Mouse (Mus musculus): ENCODE results near the gene Rin3. TPM values are rescaled to one million over a fixed set of nuclear protein-coding genes. Genes with fewer than 3 reads are reported as not detected.

The Rin3 gene
- total RNA-seq, 4 experiments from 2014 or later, result 2.7 to 5.3 (median 4.9) TPM

DNA sequence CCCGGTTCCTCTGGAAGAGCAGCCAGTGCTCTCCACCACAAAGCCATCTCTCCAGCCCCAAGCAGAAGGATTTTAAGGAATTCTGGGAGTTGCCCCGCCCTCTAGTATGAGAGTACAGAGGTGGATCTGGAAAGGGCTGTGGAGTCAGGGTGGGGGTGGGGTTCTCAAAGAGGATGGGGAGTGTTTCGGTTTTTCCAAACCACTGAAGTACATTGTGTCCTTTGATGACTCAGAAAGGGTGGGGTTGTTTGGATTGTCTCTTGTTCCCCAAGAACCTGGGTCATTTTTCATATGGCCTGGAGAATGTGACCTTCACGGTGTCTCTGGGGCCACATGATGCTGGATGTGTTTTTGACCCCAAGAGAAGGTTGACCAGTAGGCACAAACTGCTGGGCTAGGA is 45.2 kb downstream of the Rin3 start:
- no peak for DNase-seq (ENCODE audit: low spot score in 2 of 2)

GRCm38 (mm10) chr12:102330188-102330587 is 47.3 kb downstream of the Rin3 start:
- DNase-seq (ENCODE audit: low spot score in 2 of 2), result no peak

DNA sequence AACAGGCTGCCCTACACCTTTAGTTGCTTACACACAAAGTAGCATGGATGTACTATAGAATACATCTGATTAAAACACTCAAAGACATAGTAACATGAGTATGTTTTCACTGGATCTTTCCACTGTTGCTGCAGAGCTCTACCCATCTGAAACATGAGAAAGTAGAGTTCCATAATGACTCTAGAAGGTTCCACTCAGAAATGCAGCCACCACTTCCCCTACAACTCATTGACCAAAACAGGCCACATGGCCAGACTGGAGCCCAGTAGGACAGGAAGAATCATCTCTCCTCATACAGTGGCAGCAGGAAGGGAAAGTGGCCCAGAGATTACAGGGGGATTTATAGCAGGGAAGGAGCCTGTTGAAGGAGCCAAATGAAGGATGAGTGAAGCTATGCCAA is 47.9 kb downstream of the Rin3 start:
- DNase-seq (ENCODE audit: low spot score in 2 of 2), result no peak

DNA sequence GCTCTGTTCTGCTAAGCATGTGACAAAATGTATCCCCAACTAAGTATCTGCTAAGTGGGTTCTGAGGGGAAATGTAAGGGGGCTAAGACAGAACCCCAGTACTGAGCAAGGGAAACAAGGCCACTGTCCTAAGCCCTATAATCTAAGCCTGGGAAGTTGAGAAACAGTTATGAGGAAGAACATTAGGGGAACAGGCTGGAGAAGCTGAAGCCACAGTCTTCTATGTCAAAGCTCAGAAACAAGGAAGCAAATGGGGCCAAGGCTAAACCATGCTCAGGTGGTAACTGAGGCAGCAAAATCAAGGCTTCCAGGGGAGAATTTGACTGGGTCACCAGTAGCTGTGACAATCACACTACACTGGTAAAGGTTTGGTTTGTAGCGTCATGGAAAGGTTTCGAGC is 50.3 kb downstream of the Rin3 start:
- no peak for DNase-seq (ENCODE audit: low spot score in 2 of 2)

DNA sequence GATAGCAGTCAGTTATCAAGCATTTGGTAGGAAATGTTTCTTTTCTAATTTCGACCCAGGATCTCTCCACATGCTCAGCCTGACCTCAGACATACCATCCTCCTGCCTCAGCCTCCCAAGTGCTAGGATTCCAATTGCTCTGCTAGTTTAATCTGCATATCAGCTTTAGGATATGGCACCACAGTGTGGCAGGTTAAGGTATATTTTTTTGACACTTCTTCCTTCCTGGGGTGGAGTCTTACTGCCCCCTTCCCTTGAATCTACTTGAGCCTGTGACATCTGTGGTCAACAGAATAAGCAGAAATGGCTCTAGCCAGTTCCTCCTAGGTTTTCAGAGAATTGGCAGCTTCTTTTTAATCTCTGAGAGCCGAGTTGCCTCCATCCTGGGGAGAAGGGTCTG is 56.2 kb downstream of the Rin3 start:
- DNase-seq (ENCODE audit: low spot score in 2 of 2), result no peak

GRCm38 (mm10) chr12:102340471-102340870 is 57.6 kb downstream of the Rin3 start:
- DNase-seq (ENCODE audit: low spot score in 2 of 2), result no peak

- DNase-seq (ENCODE audit: low spot score in 2 of 2), result no peak
Measured at GRCm38 (mm10) chr12:102342147-102342546, 59.3 kb downstream of the Rin3 start.

DNA sequence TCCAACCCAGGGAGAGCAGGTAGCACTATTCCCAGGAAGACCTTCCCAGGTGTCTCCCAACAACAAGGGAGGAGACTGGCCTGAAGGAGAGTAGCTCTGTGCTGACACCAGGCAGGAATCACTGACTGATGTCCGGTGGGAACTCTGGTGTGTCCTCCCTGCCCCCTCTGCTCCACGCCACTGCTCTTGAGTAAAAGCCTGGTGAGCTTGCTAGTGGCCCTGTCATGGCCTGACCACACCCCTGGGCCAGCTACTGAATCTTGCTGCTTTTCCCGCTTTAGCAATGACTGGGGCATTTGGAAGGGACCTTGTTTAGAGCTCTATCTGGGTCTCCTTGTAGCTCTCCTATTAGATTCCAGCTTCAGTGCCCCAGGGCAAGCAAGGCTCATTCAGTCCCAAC is 59.8 kb downstream of the Rin3 start:
- no peak for DNase-seq (ENCODE audit: low spot score in 2 of 2)

- no peak for DNase-seq (ENCODE audit: low spot score in 2 of 2)
Measured at GRCm38 (mm10) chr12:102345031-102345815, 62.4 kb downstream of the Rin3 start.

DNA sequence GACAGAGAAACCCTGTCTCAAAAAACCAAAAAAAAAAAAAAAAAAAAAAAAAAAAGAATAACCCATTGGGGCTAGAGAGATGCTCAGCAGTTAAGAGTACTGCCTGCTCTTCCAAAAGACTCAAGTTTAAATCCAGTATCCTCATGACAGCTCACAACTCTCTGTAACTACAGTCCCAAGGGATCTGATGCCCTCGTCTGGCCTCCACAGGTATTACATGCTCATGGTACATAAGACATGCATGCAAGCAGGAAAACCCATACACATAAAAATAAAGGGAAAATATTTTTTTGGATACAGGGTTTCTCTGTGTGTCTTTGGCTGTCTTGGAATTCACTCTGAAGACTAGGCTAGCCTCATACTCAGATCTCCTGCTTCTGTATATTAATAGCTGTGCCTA is 63.7 kb downstream of the Rin3 start:
- DNase-seq (ENCODE audit: low spot score in 2 of 2), result no peak

DNA sequence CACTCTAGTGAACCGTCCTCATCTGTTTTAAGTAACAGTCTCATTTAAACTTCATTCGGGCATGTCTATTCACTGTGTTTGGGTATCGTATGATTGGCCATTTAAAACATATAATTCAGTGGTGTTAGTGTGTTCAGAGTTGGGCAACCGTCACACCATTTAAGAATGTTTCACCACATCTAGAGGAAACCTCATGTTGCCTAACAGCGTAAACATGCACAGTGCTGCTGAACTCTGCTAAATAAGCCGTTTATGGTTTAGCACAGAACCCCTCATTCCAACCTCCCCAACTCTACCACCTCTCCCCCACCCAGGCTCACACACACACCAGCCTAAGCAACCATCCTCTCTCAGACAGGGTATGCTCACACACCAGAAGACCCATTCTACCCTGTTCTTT is 65.6 kb downstream of the Rin3 start:
- DNase-seq (ENCODE audit: low spot score in 2 of 2), result no peak

- DNase-seq (ENCODE audit: low spot score in 2 of 2), result no peak
Measured at GRCm38 (mm10) chr12:102350997-102351396, 68.1 kb downstream of the Rin3 start.

DNA sequence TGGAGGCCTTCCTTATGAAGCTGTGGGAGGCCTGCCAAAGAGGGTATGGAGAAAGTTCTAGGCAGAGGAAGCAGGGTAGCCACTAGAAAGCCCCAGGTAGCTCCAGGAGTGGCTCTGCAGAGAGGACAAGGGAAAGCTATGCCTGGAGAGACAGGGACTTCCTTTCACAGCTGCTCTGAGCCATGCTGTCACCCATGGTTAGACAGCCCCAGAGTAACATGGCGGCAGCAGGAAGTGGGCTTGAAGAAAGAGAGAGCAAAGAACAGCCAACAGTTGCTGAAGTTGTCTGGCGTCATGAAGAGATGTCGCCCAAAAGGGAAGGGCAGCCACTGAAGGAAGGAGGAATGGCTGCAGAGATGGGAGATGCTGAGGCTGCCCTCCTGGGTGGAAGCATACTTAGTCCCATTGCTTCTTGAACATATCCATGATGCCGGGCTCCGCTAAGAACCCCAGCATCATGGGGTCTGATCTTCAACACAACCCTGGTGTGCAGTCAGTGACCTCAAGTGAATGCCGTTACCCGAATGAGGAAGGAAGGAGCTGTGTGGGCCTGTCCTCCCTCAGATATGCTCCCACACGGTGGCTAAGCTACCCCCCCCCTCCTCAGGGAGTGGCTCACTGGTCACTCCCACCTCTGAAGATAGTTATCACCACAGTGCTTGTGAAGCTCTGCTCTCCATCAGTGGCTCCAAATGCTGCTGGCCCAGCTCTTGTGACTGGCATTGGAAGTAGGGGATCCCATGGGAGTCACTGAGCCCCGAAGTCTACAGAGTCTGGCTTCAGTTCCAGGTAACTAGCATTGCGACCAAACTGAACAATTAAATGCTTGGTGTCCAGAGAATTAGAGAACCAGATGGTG is 71.5 kb downstream of the Rin3 start:
- DNase-seq (ENCODE audit: low spot score in 2 of 2), result no peak

GRCm38 (mm10) chr12:102355784-102356183 is 72.9 kb downstream of the Rin3 start:
- no peak for DNase-seq (ENCODE audit: low spot score in 2 of 2)

- no peak for DNase-seq (ENCODE audit: low spot score in 2 of 2)
Measured at GRCm38 (mm10) chr12:102356781-102357180, 73.9 kb downstream of the Rin3 start.

GRCm38 (mm10) chr12:102359390-102359789 is 76.5 kb downstream of the Rin3 start:
- DNase-seq (ENCODE audit: low spot score in 2 of 2), result no peak

- DNase-seq (ENCODE audit: low spot score in 2 of 2), result no peak
Measured at GRCm38 (mm10) chr12:102361189-102362161, 78.6 kb downstream of the Rin3 start.

- no peak for DNase-seq (ENCODE audit: low spot score in 2 of 2)
Measured at GRCm38 (mm10) chr12:102365016-102365415, 82.2 kb downstream of the Rin3 start.

DNA sequence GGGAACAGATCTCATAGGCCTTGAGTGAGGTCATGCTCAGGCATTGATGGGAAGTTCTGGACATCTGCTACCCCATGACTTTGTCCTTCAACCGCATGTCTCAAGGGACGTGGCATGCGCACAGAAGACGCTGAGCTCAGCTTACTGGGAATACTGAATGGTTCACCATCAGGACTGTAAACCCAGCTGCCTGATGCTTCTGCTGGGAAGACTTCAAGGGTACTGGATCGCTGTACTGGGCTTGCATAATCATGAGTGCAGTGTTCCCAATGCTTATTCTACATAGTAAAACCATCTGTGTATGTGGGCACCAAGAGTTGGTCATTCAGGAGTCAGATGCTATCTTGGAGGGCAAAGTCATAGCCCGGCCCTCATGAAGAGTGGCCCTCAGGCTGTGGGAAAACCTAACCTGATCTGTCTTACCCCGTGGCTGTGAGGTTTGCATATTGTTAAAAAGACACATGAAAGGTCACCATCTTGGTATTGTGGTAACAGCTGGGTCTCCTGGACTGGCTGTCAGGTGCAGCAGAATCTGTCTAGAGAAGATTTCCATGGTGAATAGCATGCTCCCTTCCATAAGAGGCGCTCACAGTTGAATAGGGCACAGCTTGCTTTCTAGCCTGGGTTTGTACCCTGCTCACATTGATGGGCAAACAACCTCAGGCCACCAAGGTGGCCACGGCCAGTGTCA is 83.4 kb downstream of the Rin3 start:
- no peak for DNase-seq (ENCODE audit: low spot score in 2 of 2)

- DNase-seq (ENCODE audit: low spot score in 2 of 2), result no peak
Measured at GRCm38 (mm10) chr12:102367075-102367474, 84.2 kb downstream of the Rin3 start.

- no peak for DNase-seq (ENCODE audit: low spot score in 2 of 2)
Measured at GRCm38 (mm10) chr12:102368066-102368465, 85.2 kb downstream of the Rin3 start.

Data from left cerebral cortex, adult 8-10 months (tissue).